32 mouse cellular contexts compared by ENCODE assay signal in the genomic region with DNA sequence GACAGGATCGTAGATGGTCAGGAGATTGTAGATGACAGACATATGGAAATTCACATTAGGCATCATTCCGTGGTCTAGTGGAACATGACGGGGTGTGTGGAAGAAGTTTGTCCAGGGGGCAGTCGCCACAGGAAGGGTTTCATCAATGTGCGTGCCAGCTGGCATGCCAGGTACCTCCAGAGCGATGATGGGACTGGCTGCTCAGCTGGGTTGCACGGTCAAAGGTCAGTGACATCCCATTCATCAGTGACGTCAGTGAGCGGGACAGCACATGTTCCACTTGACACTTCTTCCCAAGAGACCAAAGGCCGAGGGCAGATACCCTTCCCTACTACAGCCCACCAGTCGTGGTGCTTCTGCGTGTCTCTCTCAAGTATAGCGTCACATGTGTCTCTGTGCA.
"Had no signal": no experiment of that assay in that cellular context is flagged by ENCODE, and none has a peak within 500 bp of the region (broad histone marks: within the 10 kb centered on the region; RNA-seq: fewer than 3 reads in every experiment).

No protein-coding gene starts in this region.

- ATAC-seq: liver, embryonic 12.5 days; liver, postnatal 0 days; lung, postnatal 0 days; midbrain, embryonic 13.5 days; midbrain, embryonic 15.5 days; midbrain, embryonic 16.5 days had no signal

- DNase-seq: left cerebral cortex, postnatal 4 days; liver; liver, embryonic 13.5 days; liver, postnatal 0 days; lung, adult 18-20 months; lung, adult 2 months; lung, embryonic 14.5 days; lung, postnatal 10 days; lung, postnatal 14 days; lung, postnatal 36 days; lung, postnatal 4 days; midbrain, embryonic 14.5 days had no signal

- H3K4me3 ChIP-seq: limb, embryonic 10.5 days; limb, embryonic 12.5 days; limb, embryonic 13.5 days; limb, embryonic 15.5 days; liver, embryonic 12.5 days; liver, embryonic 13.5 days; liver, embryonic 15.5 days; lung, embryonic 15.5 days; megakaryocyte, embryonic 14.5 days; midbrain, embryonic 10.5 days; midbrain, embryonic 12.5 days; midbrain, embryonic 13.5 days; midbrain, embryonic 15.5 days; myocyte; neural tube, embryonic 12.5 days; neural tube, embryonic 13.5 days had no signal

- H3K4me1 ChIP-seq: limb, embryonic 10.5 days; liver, embryonic 15.5 days; lung, embryonic 15.5 days; midbrain, embryonic 10.5 days; midbrain, embryonic 12.5 days; midbrain, embryonic 13.5 days; midbrain, embryonic 15.5 days; neural tube, embryonic 12.5 days; neural tube, embryonic 13.5 days had no signal

- H3K4me2 ChIP-seq: limb, embryonic 12.5 days; limb, embryonic 13.5 days; limb, embryonic 15.5 days; liver, embryonic 12.5 days; liver, embryonic 13.5 days; liver, embryonic 15.5 days; lung, embryonic 14.5 days; lung, embryonic 15.5 days; midbrain, embryonic 11.5 days; midbrain, embryonic 12.5 days; midbrain, embryonic 13.5 days; midbrain, embryonic 15.5 days; neural tube, embryonic 12.5 days; neural tube, embryonic 13.5 days had no signal

- H3K9me3 ChIP-seq: limb, embryonic 10.5 days; limb, embryonic 13.5 days; limb, embryonic 15.5 days; liver, embryonic 12.5 days; liver, embryonic 13.5 days; liver, embryonic 15.5 days; lung, embryonic 15.5 days; midbrain, embryonic 12.5 days; midbrain, embryonic 15.5 days; neural tube, embryonic 13.5 days had no signal

- H3K36me3 ChIP-seq: limb, embryonic 10.5 days; limb, embryonic 13.5 days; liver, embryonic 12.5 days; liver, embryonic 13.5 days; liver, embryonic 15.5 days; lung, embryonic 15.5 days; midbrain, embryonic 13.5 days; midbrain, embryonic 15.5 days; neural tube, embryonic 12.5 days; neural tube, embryonic 13.5 days had no signal

- H3K27me3 ChIP-seq: limb, embryonic 12.5 days; limb, embryonic 13.5 days; limb, embryonic 15.5 days; liver, embryonic 12.5 days; liver, embryonic 13.5 days; liver, embryonic 15.5 days; lung, embryonic 15.5 days; midbrain, embryonic 13.5 days; midbrain, embryonic 15.5 days; neural tube, embryonic 12.5 days; neural tube, embryonic 13.5 days had no signal

- H3K9ac ChIP-seq: limb, embryonic 12.5 days; limb, embryonic 13.5 days; limb, embryonic 15.5 days; liver, embryonic 12.5 days; liver, embryonic 13.5 days; liver, embryonic 14.5 days; liver, embryonic 15.5 days; liver, postnatal 0 days; lung, embryonic 14.5 days; lung, embryonic 15.5 days; midbrain, embryonic 12.5 days; midbrain, embryonic 13.5 days; midbrain, embryonic 15.5 days; neural tube, embryonic 12.5 days; neural tube, embryonic 13.5 days had no signal

- H3K27ac ChIP-seq: limb, embryonic 10.5 days; limb, embryonic 12.5 days; limb, embryonic 13.5 days; limb, embryonic 15.5 days; liver, embryonic 12.5 days; liver, embryonic 13.5 days; liver, embryonic 14.5 days; liver, embryonic 15.5 days; lung, embryonic 15.5 days; macrophage; midbrain, embryonic 10.5 days; midbrain, embryonic 12.5 days; midbrain, embryonic 13.5 days; midbrain, embryonic 15.5 days; neural tube, embryonic 12.5 days; neural tube, embryonic 13.5 days had no signal
